Mouse (Mus musculus) bone marrow macrophage, adult 2 months (primary cell): ENCODE measurements around the gene Slc22a20.

Experiments used
- CTCF ChIP-seq: IDR thresholded peaks from 2 replicates; pipeline ENCODE4 v1.5.1; 2012; ENCODE audit warnings: low read depth, mild to moderate bottlenecking, low read length, moderate library complexity
- POLR2A ChIP-seq: IDR thresholded peaks from 2 replicates; pipeline ENCODE4 v1.6.1; 2012; ENCODE audit warnings: mild to moderate bottlenecking, low read depth, low read length, borderline replicate concordance

DNA sequence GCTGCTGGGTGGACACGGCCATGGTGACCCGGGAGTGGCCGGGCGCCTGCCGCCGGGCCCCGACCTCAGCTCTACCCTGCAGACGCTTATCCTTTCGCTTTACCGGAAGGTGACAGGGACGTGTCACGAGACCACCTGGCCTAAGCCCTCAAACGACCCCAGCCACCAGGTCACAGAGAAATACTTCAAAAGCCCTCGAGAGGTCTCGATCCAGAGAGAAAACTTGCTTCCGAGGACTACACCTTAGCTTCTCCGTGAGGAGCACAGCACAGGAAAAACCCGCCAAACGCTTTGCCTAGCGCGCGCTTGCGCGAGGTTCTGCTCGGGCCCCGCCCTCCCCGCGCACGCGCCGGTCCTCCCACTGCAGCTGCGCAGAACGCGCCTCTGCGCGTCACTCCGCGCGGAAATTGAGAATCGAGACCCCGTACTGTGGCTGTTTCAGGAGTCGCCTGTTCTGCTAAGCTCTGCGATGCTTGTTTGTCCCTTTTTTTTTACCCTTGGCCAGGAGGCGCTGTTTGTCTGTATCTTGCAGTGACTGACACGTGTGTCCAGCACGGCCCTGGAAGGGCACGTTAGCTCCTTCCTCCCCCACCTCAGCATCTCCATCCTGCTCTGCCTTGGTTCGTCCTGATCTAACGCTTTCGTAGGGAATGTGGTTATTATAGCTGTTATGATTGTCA lies 21.9 kb downstream of the Slc22a20 start, which contains the start of gene Pola2:
- TF ChIP-seq CTCF (no peak), POLR2A (no peak)
